Mouse (Mus musculus) midbrain, embryonic 16.5 days (tissue): ENCODE results near the gene Zfp653. TPM values are rescaled to one million over a fixed set of nuclear protein-coding genes. Genes with fewer than 3 reads are reported as not detected.
A peak's percentile ranks its signal among the peaks of the same experiment; 100 is the strongest.
"Not testable (repeated sequence)": the region's sequence is repeated elsewhere in the genome, so short reads cannot be mapped to it uniquely, and the experiment has no call there.

ENCODE experiments used
- ATAC-seq: fragments of 200-750 bp; cut with Nextera tagmentation; 2 replicates; pipeline ENCODE4 v1.8.0; 2017; ENCODE audit warnings: moderate TSS enrichment
- H3K27ac ChIP-seq: fragments of 300-500 bp; sonication (generic); 2 replicates; pipeline ENCODE4 v1.5.1; 2014; ENCODE audit warnings: mild to moderate bottlenecking, low read length, mixed read lengths
- H3K27me3 ChIP-seq: fragments of 300-500 bp; sonication (generic); 2 replicates; pipeline ENCODE4 v1.6.1; 2014; ENCODE audit warnings: low read depth, low read length, mixed read lengths; ENCODE audit not compliant: control insufficient read depth, insufficient read depth
- H3K36me3 ChIP-seq: fragments of 300-500 bp; sonication (generic); 2 replicates; pipeline ENCODE4 v1.6.1; 2014; ENCODE audit warnings: mild to moderate bottlenecking, low read length, moderate library complexity, mixed read lengths; ENCODE audit not compliant: control insufficient read depth, insufficient read depth
- H3K4me1 ChIP-seq: fragments of 300-500 bp; sonication (generic); 2 replicates; pipeline ENCODE4 v1.6.1; 2014; ENCODE audit warnings: mild to moderate bottlenecking, low read length, mixed read lengths; ENCODE audit not compliant: control insufficient read depth, insufficient read depth
- H3K4me2 ChIP-seq: fragments of 300-500 bp; sonication (generic); 2 replicates; pipeline ENCODE4 v1.6.1; 2014; ENCODE audit warnings: mild to moderate bottlenecking, low read length, mixed read lengths
- H3K4me3 ChIP-seq: fragments of 300-500 bp; sonication (generic); 2 replicates; pipeline ENCODE4 v1.5.1; 2014; ENCODE audit warnings: low read depth, mild to moderate bottlenecking, low read length, moderate library complexity, mixed read lengths
- H3K9ac ChIP-seq: fragments of 300-500 bp; sonication (generic); 2 replicates; pipeline ENCODE4 v1.6.1; 2014; ENCODE audit warnings: low read depth, low read length, mixed read lengths
- H3K9me3 ChIP-seq: fragments of 300-500 bp; sonication (generic); replicated peaks from 2 replicates; pipeline ENCODE4 v1.6.1; 2014; ENCODE audit warnings: mild to moderate bottlenecking, low read length, mixed read lengths; ENCODE audit not compliant: control insufficient read depth, poor library complexity, severe bottlenecking
- WGBS: fragments of 180-500 bp; shearing (Covaris S2); extraction: QIAGEN DNeasy Blood & Tissue Kit; methylation state at CpG from one replicate; pipeline ENCODE4 v1.1.7; 2014; 5-methylcytosine and 5-hydroxymethylcytosine counted together
- polyA plus RNA-seq: library from polyadenylated mRNA; unstranded; fragments of >200 nt; fragmentation: Nextera tagmentation; extraction: Ambion mirVana; gene quantifications from 2 replicates; pipeline ENCODE4 v1.2.1, GENCODE M21; 2015

Gene Zfp653
- polyA plus RNA-seq, 1 experiment from 2014 or later = 18.8 TPM

DNA sequence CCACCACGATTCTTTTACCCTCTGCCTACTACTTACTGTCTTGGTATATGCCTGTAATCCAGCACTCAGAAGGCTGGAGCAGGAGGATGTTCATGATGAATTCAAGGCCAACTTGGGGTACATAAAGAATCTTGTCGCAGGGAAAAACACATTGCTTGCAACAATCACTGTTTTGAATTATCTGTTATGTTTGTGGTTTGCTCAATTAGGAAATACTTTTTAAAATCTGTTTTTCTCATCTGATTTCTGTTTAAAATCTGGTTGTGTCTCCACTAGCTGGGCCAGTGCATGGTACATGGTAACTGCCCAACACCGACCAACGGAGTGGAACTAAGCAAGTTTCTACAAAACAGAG is 13.5 kb upstream of the Zfp653 start:
- H3K36me3 ChIP-seq = no peaks in the 10 kb centered on the region

DNA sequence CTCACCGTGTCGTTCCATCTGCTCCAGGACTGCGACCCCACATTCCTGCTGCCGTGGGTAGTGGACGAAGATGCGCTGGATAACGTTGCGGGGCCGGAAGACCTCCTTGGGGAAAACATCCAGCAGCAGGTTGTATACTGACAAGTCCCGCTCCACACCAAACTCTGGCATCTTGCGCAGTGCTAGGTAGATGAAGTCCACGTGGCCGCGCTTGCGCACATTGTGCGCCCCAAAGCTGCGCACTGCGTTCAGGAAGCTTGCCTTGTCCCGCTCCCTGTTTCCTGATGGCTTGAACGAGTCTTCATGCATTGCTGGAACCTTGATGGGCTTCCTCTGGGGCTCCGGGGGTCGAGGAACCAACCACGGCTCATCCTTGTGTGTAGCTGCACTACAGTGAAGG is 5.0 kb upstream of the Zfp653 start:
- Histone ChIP-seq H3K36me3 (peaks cover 7% of the 10 kb centered on the region), H3K9ac (no peak overlapping the region), H3K4me3 (no peak overlapping the region), H3K9me3 (no peaks in the 10 kb centered on the region), H3K27ac (no peak overlapping the region), H3K4me1 (no peaks in the 10 kb centered on the region), H3K27me3 (no peaks in the 10 kb centered on the region), H3K4me2 (no peak overlapping the region)
- ATAC-seq = no peak
- WGBS = 96% methylated on average over 23 of the region's 23 CpGs

More for the DNA sequence above, 13.5 kb upstream of the Zfp653 start:
- Histone ChIP-seq H3K27ac (peak overlapping the region; percentile 81), H3K9ac (peak overlapping the region; percentile 79), H3K4me2 (peak overlapping the region; percentile 74), H3K9me3 (no peaks in the 10 kb centered on the region), H3K27me3 (no peaks in the 10 kb centered on the region), H3K4me3 (peak overlapping the region; percentile 83), H3K4me1 (peaks cover 16% of the 10 kb centered on the region)
- 37% methylated on average over 4 of the region's 4 CpGs for WGBS
- ATAC-seq = no peak

DNA sequence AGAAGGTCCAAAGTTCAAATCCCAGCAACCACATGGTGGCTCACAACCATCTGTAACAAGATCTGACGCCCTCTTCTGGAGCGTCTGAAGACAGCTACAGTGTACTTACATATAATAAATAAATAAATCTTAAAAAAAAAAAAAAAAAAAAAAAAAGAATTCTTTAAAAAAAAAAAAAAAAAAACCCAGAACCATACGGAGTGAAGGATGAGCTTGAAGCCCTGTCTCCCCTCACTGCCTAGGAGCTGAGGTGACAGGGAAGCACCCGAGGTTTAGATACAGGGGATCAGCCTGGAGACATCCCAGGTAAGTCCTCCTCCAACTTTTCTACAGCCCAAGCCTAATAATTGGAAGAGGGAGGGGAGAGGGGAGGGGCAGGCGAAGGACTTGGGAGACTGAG is 4.6 kb upstream of the Zfp653 start:
- not testable (repeated sequence) for H3K36me3 ChIP-seq, H3K4me3 ChIP-seq, H3K4me2 ChIP-seq, H3K27ac ChIP-seq, H3K4me1 ChIP-seq, H3K9me3 ChIP-seq, ATAC-seq, H3K9ac ChIP-seq, H3K27me3 ChIP-seq
- 76% methylated on average over 5 of the region's 5 CpGs for WGBS

DNA sequence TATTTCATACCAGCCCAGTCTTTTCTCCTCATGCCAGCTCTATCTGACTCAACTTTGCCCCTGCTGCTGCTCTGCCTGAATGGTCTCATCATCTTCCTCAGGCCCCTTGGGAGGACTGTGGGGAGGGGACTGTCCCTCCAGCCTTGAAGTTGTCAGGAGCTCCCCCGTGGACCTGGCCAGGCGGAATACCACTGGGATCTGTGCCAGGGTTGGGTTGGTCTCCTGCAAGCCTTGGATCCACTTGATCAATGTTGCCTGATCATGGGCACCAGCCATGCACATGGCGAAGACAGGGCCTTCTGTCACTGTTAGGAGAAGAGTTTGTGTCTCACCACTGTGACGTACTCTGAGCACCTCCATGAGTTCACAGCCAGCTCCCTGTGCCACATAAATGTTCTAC is 1.1 kb upstream of the Zfp653 start:
- H3K4me2 ChIP-seq = no peak overlapping the region
- peaks cover 12% of the 10 kb centered on the region for H3K4me1 ChIP-seq
- H3K9ac ChIP-seq = no peak overlapping the region
- no peaks in the 10 kb centered on the region for H3K27me3 ChIP-seq
- H3K9me3 ChIP-seq = no peaks in the 10 kb centered on the region
- WGBS = 94% methylated on average over 4 of the region's 4 CpGs
- H3K27ac ChIP-seq = no peak overlapping the region
- peaks cover 10% of the 10 kb centered on the region; the same call in 1 of the 2 replicates for H3K36me3 ChIP-seq
- no peak for ATAC-seq
- no peak overlapping the region for H3K4me3 ChIP-seq

DNA sequence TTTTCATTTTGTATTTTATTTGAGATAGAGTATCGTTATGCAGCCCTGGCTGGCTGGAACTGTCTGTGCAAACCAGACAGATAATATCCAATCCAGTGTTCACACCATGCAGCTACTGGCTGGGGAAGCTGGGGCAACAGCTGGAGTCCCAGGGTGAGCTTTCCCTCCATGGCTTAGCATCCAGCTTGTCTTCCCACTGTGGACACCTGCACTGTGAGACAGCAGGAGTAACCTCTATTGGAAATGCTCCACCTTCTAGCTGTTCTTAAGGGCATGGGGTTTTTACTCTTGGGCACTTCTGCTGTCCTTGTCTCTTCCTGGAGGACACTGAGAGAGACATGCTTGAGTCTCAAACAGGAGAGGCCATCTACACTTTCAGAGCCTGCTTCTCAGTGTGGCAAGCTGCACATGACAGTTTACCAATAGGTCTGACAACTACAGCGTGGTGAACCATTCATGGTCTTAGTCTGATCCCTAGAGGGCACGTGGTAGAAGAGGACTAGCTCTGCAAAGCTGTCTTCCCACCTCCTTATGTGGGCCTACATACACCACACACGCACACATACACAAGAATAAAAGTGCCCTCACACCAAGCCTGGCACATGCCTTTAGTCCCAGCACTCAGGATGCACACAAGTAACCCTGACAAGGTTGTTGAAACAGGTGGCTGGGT is 1.2 kb downstream of the Zfp653 start:
- no peaks in the 10 kb centered on the region for H3K9me3 ChIP-seq
- peaks cover 12% of the 10 kb centered on the region for H3K4me1 ChIP-seq
- ATAC-seq = peak; percentile 27
- H3K4me3 ChIP-seq = peak overlapping the region; percentile 71
- H3K36me3 ChIP-seq = peaks cover 13% of the 10 kb centered on the region
- peak overlapping the region; percentile 69 for H3K4me2 ChIP-seq
- peak overlapping the region; percentile 57 for H3K9ac ChIP-seq
- H3K27ac ChIP-seq = peak overlapping the region; percentile 98
- 61% methylated on average over 4 of the region's 4 CpGs for WGBS
- no peaks in the 10 kb centered on the region for H3K27me3 ChIP-seq

DNA sequence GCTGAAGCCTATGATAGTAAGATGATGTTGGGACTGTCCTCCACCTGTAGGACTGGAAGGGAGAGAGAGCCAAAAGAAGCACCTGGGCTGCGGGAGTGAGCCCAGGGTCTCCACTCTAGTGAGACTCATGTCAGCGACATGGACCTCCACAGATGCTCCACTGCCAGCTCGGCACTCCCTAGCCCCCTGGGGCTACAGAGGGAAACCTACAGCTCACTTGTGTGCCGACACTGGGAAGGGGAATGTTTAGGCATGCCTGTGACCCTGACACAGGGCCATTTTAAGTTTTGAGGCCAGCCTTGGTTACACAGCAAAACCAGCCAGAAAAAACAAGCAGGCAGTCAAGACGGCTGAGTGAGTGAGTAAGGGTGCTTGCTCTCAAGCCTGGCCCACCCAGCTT is 4.0 kb downstream of the Zfp653 start:
- peaks cover 31% of the 10 kb centered on the region for H3K36me3 ChIP-seq
- WGBS = 88% methylated on average over 5 of the region's 5 CpGs
- no peak for ATAC-seq

DNA sequence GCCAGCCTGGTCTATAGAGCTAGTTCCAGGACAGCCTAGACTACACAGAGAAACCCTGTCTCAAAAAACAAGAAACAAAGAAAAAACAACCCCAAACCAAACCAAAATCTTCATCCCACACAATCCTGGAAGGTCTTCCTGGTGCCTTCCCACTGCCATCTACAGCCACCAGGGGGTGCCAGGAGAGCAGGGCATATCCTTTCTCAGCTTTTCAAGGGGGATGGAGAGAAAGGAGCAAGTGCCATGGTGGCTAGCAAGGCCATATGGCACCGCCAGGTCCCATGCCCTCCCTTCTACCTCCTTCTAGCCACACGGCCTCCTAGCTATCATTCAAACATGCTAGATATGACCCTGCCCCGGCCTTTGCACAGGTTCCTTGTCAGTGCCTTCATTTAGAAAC is 4.7 kb downstream of the Zfp653 start:
- H3K4me1 ChIP-seq = peaks cover 12% of the 10 kb centered on the region
- no peaks in the 10 kb centered on the region for H3K9me3 ChIP-seq
- no peak for ATAC-seq
- H3K36me3 ChIP-seq = peaks cover 31% of the 10 kb centered on the region
- no peak overlapping the region for H3K27ac ChIP-seq
- H3K4me3 ChIP-seq = no peak overlapping the region
- H3K4me2 ChIP-seq = no peak overlapping the region
- WGBS = 72% methylated on average over 3 of the region's 3 CpGs
- H3K9ac ChIP-seq = no peak overlapping the region
- H3K27me3 ChIP-seq = no peaks in the 10 kb centered on the region

More for the DNA sequence above, 4.0 kb downstream of the Zfp653 start:
- Histone ChIP-seq H3K9ac (no peak overlapping the region), H3K9me3 (no peaks in the 10 kb centered on the region), H3K27ac (no peak overlapping the region), H3K4me2 (no peak overlapping the region), H3K27me3 (no peaks in the 10 kb centered on the region), H3K4me3 (no peak overlapping the region), H3K4me1 (peaks cover 12% of the 10 kb centered on the region)

DNA sequence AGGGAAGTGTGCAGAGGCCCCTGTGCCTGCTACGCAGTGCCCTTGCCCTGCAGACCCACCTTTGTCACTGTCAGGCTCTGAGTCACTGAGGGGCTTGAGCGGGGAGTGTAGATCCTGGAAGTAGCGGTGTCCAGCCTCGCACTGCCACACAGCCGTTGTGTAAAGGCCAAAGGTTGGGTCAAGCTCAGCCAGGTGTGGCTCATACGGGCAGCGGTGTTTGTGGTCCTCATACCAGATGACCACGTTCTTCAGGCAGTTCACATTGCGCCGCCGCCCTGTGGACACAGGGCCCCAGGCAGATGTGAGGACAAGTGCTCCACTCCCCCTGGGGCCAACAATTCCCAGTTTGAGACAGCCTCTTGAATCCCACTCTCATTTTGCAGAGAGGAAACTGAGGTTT is 5.5 kb downstream of the Zfp653 start:
- 96% methylated on average over 11 of the region's 11 CpGs for WGBS
- Histone ChIP-seq H3K36me3 (peaks cover 31% of the 10 kb centered on the region), H3K9me3 (no peaks in the 10 kb centered on the region), H3K27me3 (no peaks in the 10 kb centered on the region), H3K9ac (no peak overlapping the region), H3K4me3 (no peak overlapping the region), H3K27ac (no peak overlapping the region), H3K4me1 (peaks cover 12% of the 10 kb centered on the region), H3K4me2 (no peak overlapping the region)
- ATAC-seq = no peak

DNA sequence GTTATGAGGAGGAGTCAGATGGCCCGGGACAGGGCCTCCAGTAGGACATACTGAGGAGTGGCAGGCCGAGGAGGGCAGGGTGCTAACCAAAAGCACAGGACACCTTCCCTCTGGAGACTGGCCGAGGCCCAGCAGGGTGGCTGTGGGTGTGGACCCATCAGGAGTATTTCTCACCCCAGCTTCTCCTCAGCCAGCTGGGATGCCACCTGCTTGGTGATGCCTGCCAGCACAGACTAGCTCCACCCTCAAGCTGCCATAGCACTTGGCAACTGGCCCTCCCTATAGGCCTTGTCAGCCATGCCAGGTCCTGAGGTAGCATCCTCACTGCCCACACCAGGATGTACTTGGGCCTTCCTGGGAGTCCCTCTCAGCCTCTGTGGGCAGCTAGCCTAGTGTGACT is 6.8 kb downstream of the Zfp653 start:
- Histone ChIP-seq H3K36me3 (peaks cover 34% of the 10 kb centered on the region), H3K4me2 (no peak overlapping the region), H3K27me3 (no peaks in the 10 kb centered on the region), H3K9me3 (no peaks in the 10 kb centered on the region), H3K27ac (no peak overlapping the region), H3K4me1 (no peaks in the 10 kb centered on the region; the same call in 1 of the 2 replicates), H3K9ac (no peak overlapping the region), H3K4me3 (no peak overlapping the region)
- ATAC-seq = no peak
- WGBS = 94% methylated on average over 3 of the region's 3 CpGs
